Mouse (Mus musculus) thymus, adult 2 months (tissue): ENCODE data around the gene Slc22a7. TPM values are rescaled to one million over a fixed set of nuclear protein-coding genes. Genes with fewer than 3 reads are reported as not detected.

Source experiments
- DNase-seq: peaks from one replicate; pipeline ENCODE4 v3.0.0; 2021
- H3K27ac ChIP-seq: fragments of 200-500 bp; 2 replicates; pipeline ENCODE4 v1.5.1; 2012; ENCODE audit warnings: low read length, control low read depth; ENCODE audit not compliant: control insufficient read depth, insufficient read depth
- H3K27me3 ChIP-seq: fragments of 200-500 bp; 2 replicates; pipeline ENCODE4 v1.6.1; 2012; ENCODE audit warnings: mild to moderate bottlenecking, low read length, moderate library complexity, mixed read lengths; ENCODE audit not compliant: control insufficient read depth, insufficient read depth
- H3K36me3 ChIP-seq: fragments of 200-500 bp; 2 replicates; pipeline ENCODE4 v1.6.1; 2012; ENCODE audit warnings: mild to moderate bottlenecking, low read length, moderate library complexity; ENCODE audit not compliant: control insufficient read depth, insufficient read depth
- H3K4me1 ChIP-seq: fragments of 200-500 bp; replicated peaks from 2 replicates; pipeline ENCODE4 v1.6.1; 2012; ENCODE audit warnings: low read length; ENCODE audit not compliant: control insufficient read depth, insufficient read depth
- H3K4me3 ChIP-seq: fragments of 200-500 bp; 2 replicates; pipeline ENCODE4 v1.5.1; 2012; ENCODE audit warnings: mild to moderate bottlenecking, low read length, control low read depth, moderate library complexity; ENCODE audit not compliant: control insufficient read depth, insufficient read depth
- CTCF ChIP-seq: fragments of 200-500 bp; IDR thresholded peaks from 2 replicates; pipeline ENCODE4 v1.5.1; 2012; ENCODE audit warnings: mild to moderate bottlenecking, control low read depth, low read length, moderate library complexity, borderline replicate concordance; ENCODE audit not compliant: control insufficient read depth, poor library complexity, insufficient read depth; ENCODE audit errors: extremely low read depth
- POLR2A ChIP-seq: fragments of 200-500 bp; IDR thresholded peaks from 2 replicates; pipeline ENCODE4 v1.6.1; 2012; ENCODE audit warnings: mild to moderate bottlenecking, low read length, control low read depth, moderate library complexity; ENCODE audit not compliant: control insufficient read depth, poor library complexity, insufficient read depth; ENCODE audit errors: extremely low read depth
- WGBS: fragments of 180-500 bp; shearing (Covaris S2); methylation state at CpG from one replicate; pipeline ENCODE4 v1.1.7; 2018; 5-methylcytosine and 5-hydroxymethylcytosine counted together
- polyA plus RNA-seq: library from polyadenylated mRNA; depleted of rRNA; stranded (reverse); fragments of >200 nt; gene quantifications from 2 replicates; pipeline ENCODE4 v1.2.3, GENCODE M21; 2012

The Slc22a7 gene
- polyA plus RNA-seq, 1 experiment, result 3.3 TPM

- H3K27me3 ChIP-seq, result no peaks in the 10 kb centered on the region; the same call in 1 of the 2 replicates
- DNase-seq, result peak; percentile 55
- H3K36me3 ChIP-seq, result no peaks in the 10 kb centered on the region
- 57% methylated on average over 8 of the region's 8 CpGs for WGBS
- H3K4me3 ChIP-seq, result no peak overlapping the region
- TF ChIP-seq CTCF, result no peak
- no peak for TF ChIP-seq POLR2A
- H3K4me1 ChIP-seq, result peaks cover 14% of the 10 kb centered on the region
- no peak overlapping the region for H3K27ac ChIP-seq
Observed at GRCm38 (mm10) chr17:46476601-46477000, 38.3 kb upstream of the Slc22a7 start.

- Histone ChIP-seq H3K36me3 (no peaks in the 10 kb centered on the region), H3K27me3 (no peaks in the 10 kb centered on the region), H3K4me1 (no peaks in the 10 kb centered on the region), H3K27ac (no peak overlapping the region), H3K4me3 (no peak overlapping the region)
- DNase-seq, result no peak
- TF ChIP-seq CTCF (no peak), POLR2A (no peak)
- WGBS, result 91% methylated on average over 9 of the region's 9 CpGs
Observed at GRCm38 (mm10) chr17:46467830-46468229, 29.6 kb upstream of the Slc22a7 start.

- Histone ChIP-seq H3K36me3 (no peaks in the 10 kb centered on the region), H3K27me3 (peaks cover 10% of the 10 kb centered on the region; the same call in 1 of the 2 replicates), H3K27ac (no peak overlapping the region), H3K4me3 (no peak overlapping the region), H3K4me1 (peaks cover 7% of the 10 kb centered on the region; the same call in 1 of the 2 replicates)
- TF ChIP-seq CTCF (no peak), POLR2A (no peak)
- DNase-seq, result no peak
- 90% methylated on average over 5 of the region's 5 CpGs for WGBS
Observed at GRCm38 (mm10) chr17:46462226-46462625, 24.0 kb upstream of the Slc22a7 start.

- H3K27ac ChIP-seq, result no peak overlapping the region
- H3K36me3 ChIP-seq, result no peaks in the 10 kb centered on the region
- peaks cover 7% of the 10 kb centered on the region; the same call in 1 of the 2 replicates for H3K4me1 ChIP-seq
- H3K27me3 ChIP-seq, result peaks cover 10% of the 10 kb centered on the region; the same call in 1 of the 2 replicates
- TF ChIP-seq POLR2A (no peak), CTCF (no peak)
- WGBS, result 12% methylated on average over 8 of the region's 8 CpGs
- H3K4me3 ChIP-seq, result no peak overlapping the region
- DNase-seq, result no peak
Observed at GRCm38 (mm10) chr17:46461347-46461746, 23.1 kb upstream of the Slc22a7 start.

- no peak overlapping the region for H3K4me3 ChIP-seq
- peaks cover 7% of the 10 kb centered on the region; the same call in 1 of the 2 replicates for H3K4me1 ChIP-seq
- H3K27me3 ChIP-seq, result peaks cover 10% of the 10 kb centered on the region; the same call in 1 of the 2 replicates
- TF ChIP-seq CTCF, result no peak
- TF ChIP-seq POLR2A, result no peak
- DNase-seq, result peak; percentile 23
- WGBS, result 1% methylated on average over 32 of the region's 32 CpGs
- H3K36me3 ChIP-seq, result no peaks in the 10 kb centered on the region
- H3K27ac ChIP-seq, result no peak overlapping the region
Observed at GRCm38 (mm10) chr17:46460673-46461072, 22.4 kb upstream of the Slc22a7 start.

- Histone ChIP-seq H3K4me1 (peaks cover 7% of the 10 kb centered on the region; the same call in 1 of the 2 replicates), H3K36me3 (no peaks in the 10 kb centered on the region), H3K4me3 (no peak overlapping the region), H3K27ac (no peak overlapping the region), H3K27me3 (peaks cover 20% of the 10 kb centered on the region; the same call in 1 of the 2 replicates)
- no peak for DNase-seq
- WGBS, result 51% methylated on average over 3 of the region's 3 CpGs
- TF ChIP-seq POLR2A (no peak), CTCF (no peak)
Observed at GRCm38 (mm10) chr17:46458439-46458838, 20.2 kb upstream of the Slc22a7 start.

- Histone ChIP-seq H3K36me3 (no peaks in the 10 kb centered on the region), H3K4me3 (no peak overlapping the region), H3K4me1 (peaks cover 7% of the 10 kb centered on the region; the same call in 1 of the 2 replicates), H3K27ac (no peak overlapping the region), H3K27me3 (peaks cover 27% of the 10 kb centered on the region; the same call in 1 of the 2 replicates)
- 13% methylated on average over 10 of the region's 10 CpGs for WGBS
- peak; percentile 58 for DNase-seq
- TF ChIP-seq POLR2A (no peak), CTCF (peak; percentile 31; the same call in 1 of the 2 replicates)
Observed at GRCm38 (mm10) chr17:46457791-46458190, 19.5 kb upstream of the Slc22a7 start.
